Mouse (Mus musculus) ES-E14 (cell line): Measurements from ENCODE around the gene Pip4k2a. TPM values are rescaled to one million over a fixed set of nuclear protein-coding genes. Genes with fewer than 3 reads are reported as not detected.

ENCODE experiments used
- DNase-seq: peaks from one replicate; pipeline ENCODE4 v3.0.0-alpha.2; 2013; ENCODE audit warnings: low read depth, low spot score
- H3K27ac ChIP-seq: 2 replicates; pipeline ENCODE4 v1.5.1; 2012; ENCODE audit warnings: low read depth, mild to moderate bottlenecking, low read length, moderate library complexity, mixed read lengths; ENCODE audit not compliant: poor library complexity, insufficient read depth, severe bottlenecking
- H3K36me3 ChIP-seq: 2 replicates; pipeline ENCODE4 v1.6.1; 2012; ENCODE audit warnings: mild to moderate bottlenecking, low read length, moderate library complexity, mixed read lengths; ENCODE audit not compliant: control insufficient read depth, poor library complexity, insufficient read depth, severe bottlenecking
- H3K4me1 ChIP-seq, 2 experiments: fragments of 150-350 bp in 1 of 2; sonication (generic) in 1 of 2; 2 replicates each; pipeline ENCODE4 v1.6.1; 2012; ENCODE audit warnings: low read length in 2 of 2, mild to moderate bottlenecking in 1 of 2, mixed read lengths in 1 of 2; ENCODE audit not compliant: control insufficient read depth in 2 of 2, insufficient read depth in 2 of 2, poor library complexity in 1 of 2
- H3K4me3 ChIP-seq, 2 experiments: fragments of 150-350 bp in 1 of 2; sonication (generic) in 1 of 2; 2 replicates each; pipeline ENCODE4 v1.5.1; 2012; ENCODE audit warnings: low read length in 2 of 2, low read depth in 1 of 2, mild to moderate bottlenecking in 1 of 2, mixed read lengths in 1 of 2; ENCODE audit not compliant: insufficient read depth in 1 of 2, poor library complexity in 1 of 2, severe bottlenecking in 1 of 2
- H3K9ac ChIP-seq: 2 replicates; pipeline ENCODE4 v1.6.1; 2012; ENCODE audit warnings: low read depth, mild to moderate bottlenecking, low read length, mixed read lengths; ENCODE audit not compliant: poor library complexity, insufficient read depth, severe bottlenecking
- H3K9me3 ChIP-seq: fragments of 150-350 bp; sonication (generic); 2 replicates; pipeline ENCODE4 v1.6.1; 2012; ENCODE audit warnings: low read depth, mild to moderate bottlenecking, low read length; ENCODE audit not compliant: control insufficient read depth, insufficient read depth
- CHD2 ChIP-seq: IDR thresholded peaks from 2 replicates; pipeline ENCODE4 v1.6.1; 2014; ENCODE audit warnings: mild to moderate bottlenecking, low read depth, low read length, inconsistent platforms
- HCFC1 ChIP-seq: IDR thresholded peaks from 2 replicates; pipeline ENCODE4 v1.6.1; 2012; ENCODE audit warnings: low read length, inconsistent platforms, borderline replicate concordance; ENCODE audit not compliant: insufficient read depth
- MAFK ChIP-seq: IDR thresholded peaks from 2 replicates; pipeline ENCODE4 v1.6.1; 2014; ENCODE audit warnings: mild to moderate bottlenecking, low read depth, low read length, inconsistent platforms; ENCODE audit not compliant: insufficient read depth
- ZC3H11A ChIP-seq: IDR thresholded peaks from 2 replicates; pipeline ENCODE4 v1.6.1; 2012; ENCODE audit warnings: low read depth, mild to moderate bottlenecking, inconsistent platforms, low read length, borderline replicate concordance
- ZNF384 ChIP-seq: IDR thresholded peaks from 2 replicates; pipeline ENCODE4 v1.6.1; 2012; ENCODE audit warnings: low read depth, low read length, inconsistent platforms
- in situ Hi-C, 2 experiments: fragments of 600-800 bp; cut with MboI; formaldehyde crosslinking; loops; one replicate each; pipeline ENCODE4 v1.15.1; 2025; ENCODE audit warnings: low sequenced_read_pairs in 2 of 2, inconsistent platforms in 1 of 2; ENCODE audit not compliant: unreplicated experiment in 2 of 2
- total RNA-seq: library from RNA; depleted of rRNA; stranded (reverse); fragments of 300-350 nt; gene quantifications from 2 replicates; pipeline ENCODE4 v1.2.3, GENCODE M21; 2012

Gene Pip4k2a
- total RNA-seq, 1 experiment: 3.0 TPM

DNA sequence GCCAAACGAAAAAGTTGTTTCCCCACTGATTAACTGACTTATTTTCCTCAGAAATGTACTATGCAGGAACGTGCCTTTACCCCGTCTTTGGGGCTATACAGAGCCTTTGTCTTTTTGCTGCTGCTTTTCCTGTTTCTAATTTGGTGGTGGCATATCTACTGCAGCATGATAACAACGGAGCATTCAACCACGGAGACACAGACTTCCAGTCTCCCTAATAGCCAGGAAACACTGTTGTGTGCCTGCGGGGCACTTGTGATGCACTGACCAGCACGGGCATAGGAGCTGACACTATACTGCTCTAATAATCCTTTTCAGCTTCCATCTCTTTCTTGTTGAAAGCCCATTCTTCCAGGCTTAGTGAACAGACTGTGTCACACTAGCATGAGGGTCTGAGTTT lies 41.0 kb downstream of the Pip4k2a start:
- in situ Hi-C loops: no loop called here
- H3K4me1 ChIP-seq: peaks cover 0 to 2% of the 10 kb centered on the region in 2 experiments; a peak in 1 of 4 replicates
- no peak for DNase-seq
- H3K27ac ChIP-seq: no peak overlapping the region
- H3K4me3 ChIP-seq: no peak overlapping the region
- no peaks in the 10 kb centered on the region for H3K9me3 ChIP-seq
- H3K9ac ChIP-seq: no peak overlapping the region
- TF ChIP-seq ZC3H11A (no peak), MAFK (no peak), HCFC1 (no peak), ZNF384 (no peak), CHD2 (no peak)
- no peaks in the 10 kb centered on the region for H3K36me3 ChIP-seq

DNA sequence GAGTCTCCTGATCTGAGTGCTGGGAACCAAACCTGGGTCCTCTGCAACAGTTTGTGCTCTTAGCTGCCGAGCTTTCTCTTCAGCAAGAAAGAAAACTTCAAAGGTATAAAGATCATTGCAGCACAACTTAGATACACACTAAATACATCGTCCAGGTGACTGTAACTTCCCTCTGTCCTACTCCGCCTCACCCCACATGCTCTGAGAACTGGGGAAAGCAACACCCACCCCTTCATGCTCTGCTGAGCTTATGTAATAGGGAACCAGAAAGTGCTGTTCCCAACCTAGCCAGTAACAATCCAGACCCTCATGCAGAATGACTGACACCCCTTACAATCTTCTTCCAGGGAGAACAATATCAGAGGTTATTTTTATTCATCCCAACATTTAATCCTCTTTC lies 41.5 kb downstream of the Pip4k2a start:
- Histone ChIP-seq H3K9ac (no peak overlapping the region), H3K4me3 (no peak overlapping the region), H3K4me1 (peaks cover 0 to 2% of the 10 kb centered on the region in 2 experiments; a peak in 1 of 4 replicates), H3K9me3 (no peaks in the 10 kb centered on the region), H3K27ac (no peak overlapping the region), H3K36me3 (no peaks in the 10 kb centered on the region)
- in situ Hi-C loops: no loop called here
- TF ChIP-seq CHD2: no peak
- no peak for TF ChIP-seq ZC3H11A
- no peak for DNase-seq

DNA sequence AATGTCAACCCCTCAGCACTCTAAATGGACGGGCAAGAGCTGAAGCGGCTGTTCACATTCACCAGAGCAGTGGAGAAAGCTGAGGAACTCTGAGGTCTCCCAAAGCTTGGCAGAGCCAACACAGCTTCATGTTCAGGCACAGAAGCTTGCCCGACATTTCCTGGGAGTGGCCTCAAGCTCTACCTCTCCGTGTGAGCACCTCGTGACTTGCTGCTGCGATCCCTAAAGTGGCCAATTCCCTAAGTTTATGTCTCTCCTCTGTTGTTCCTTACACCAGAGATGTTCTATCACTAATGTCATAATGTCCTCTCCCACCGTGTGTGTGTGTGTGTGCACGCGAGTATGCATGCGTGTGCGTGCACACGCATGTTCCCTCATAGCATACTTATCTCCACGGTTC lies 42.3 kb downstream of the Pip4k2a start:
- DNase-seq: no peak
- H3K9ac ChIP-seq: no peak overlapping the region
- H3K9me3 ChIP-seq: no peaks in the 10 kb centered on the region
- H3K27ac ChIP-seq: no peak overlapping the region
- H3K36me3 ChIP-seq: no peaks in the 10 kb centered on the region
- TF ChIP-seq HCFC1 (no peak), ZC3H11A (no peak), ZNF384 (no peak), CHD2 (no peak), MAFK (no peak)
- H3K4me3 ChIP-seq: no peak overlapping the region
- H3K4me1 ChIP-seq: peaks cover 0 to 2% of the 10 kb centered on the region in 2 experiments; a peak in 1 of 4 replicates
- in situ Hi-C loops: no loop called here

DNA sequence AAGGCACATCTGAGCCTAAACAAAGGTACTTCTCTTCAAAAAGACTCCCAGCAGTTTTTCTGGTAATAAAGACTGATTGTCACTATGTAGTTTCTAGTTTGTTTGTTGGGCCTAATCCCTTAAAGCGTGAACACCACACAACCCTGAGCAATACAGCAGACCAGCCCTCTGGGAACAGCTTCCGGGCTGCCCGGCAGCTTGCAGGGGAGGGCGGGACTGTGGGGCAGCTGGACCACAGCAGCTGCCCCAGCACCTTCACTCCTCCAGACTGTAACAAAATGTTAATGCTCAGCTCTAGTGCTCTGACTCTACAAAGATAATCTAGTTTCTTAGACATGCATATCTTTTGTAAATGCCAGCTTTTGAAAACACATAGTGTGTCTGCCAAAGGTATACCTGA lies 42.9 kb downstream of the Pip4k2a start:
- Histone ChIP-seq H3K36me3 (no peaks in the 10 kb centered on the region), H3K4me3 (no peak overlapping the region), H3K9me3 (no peaks in the 10 kb centered on the region), H3K27ac (no peak overlapping the region), H3K9ac (no peak overlapping the region), H3K4me1 (no peaks in the 10 kb centered on the region)
- DNase-seq: no peak
- in situ Hi-C loops: no loop called here
- TF ChIP-seq CHD2 (no peak), ZC3H11A (no peak), HCFC1 (no peak), MAFK (no peak), ZNF384 (no peak)

DNA sequence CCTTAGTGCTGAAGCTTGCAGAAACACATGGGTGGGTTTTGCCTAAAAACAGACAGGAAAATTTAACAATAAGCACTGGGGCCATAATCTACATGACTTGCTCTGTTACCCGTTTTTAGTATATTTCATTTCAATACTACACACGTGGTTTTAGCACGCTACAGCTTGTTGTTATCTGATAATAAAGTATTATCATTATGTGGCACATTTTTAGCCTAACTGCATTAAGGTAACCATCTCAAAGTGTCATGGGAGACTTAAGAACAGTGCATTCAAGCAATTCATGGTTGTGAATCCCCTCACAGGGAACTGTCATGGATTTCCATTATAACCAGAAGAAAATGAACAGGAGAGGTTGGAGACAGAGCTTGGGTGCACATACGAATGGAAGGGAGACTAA lies 43.5 kb downstream of the Pip4k2a start:
- Histone ChIP-seq H3K27ac (no peak overlapping the region), H3K4me1 (no peaks in the 10 kb centered on the region), H3K9ac (no peak overlapping the region), H3K4me3 (no peak overlapping the region), H3K9me3 (no peaks in the 10 kb centered on the region), H3K36me3 (no peaks in the 10 kb centered on the region)
- no peak for TF ChIP-seq CHD2
- no peak for TF ChIP-seq MAFK
- no peak for TF ChIP-seq ZC3H11A
- TF ChIP-seq ZNF384: no peak
- no peak for TF ChIP-seq HCFC1
- DNase-seq: no peak
- in situ Hi-C loops: no loop called here
